Mouse (Mus musculus): ENCODE results near the gene Odc1. TPM values are rescaled to one million over a fixed set of nuclear protein-coding genes. Genes with fewer than 3 reads are reported as not detected.

The Odc1 gene
- total and polyA plus RNA-seq, 3 experiments = 1,839 to 2,567 (median 2,455) TPM

- in situ Hi-C loops (cut with MboI; ENCODE audit: low pct_ligation_motif_present, low pct_unique_long_range_greater_than_20kb, low sequenced_read_pairs) (no loop called here), dilution Hi-C loops (cut with MboI; ENCODE audit: extremely low pct_ligation_motif_present, extremely low pct_unique_long_range_greater_than_20kb, low sequenced_read_pairs) (no loop called here)
- Histone ChIP-seq H3K27ac (ENCODE audit: insufficient read depth, low read depth) (no peak overlapping the region), H3K4me3 (replicated peaks in 1 of 3; ENCODE audit: low read depth in 2 of 3, low read length in 2 of 3, poor library complexity in 1 of 3) (no peak overlapping the region), H3K36me3 (replicated peaks in 1 of 2; ENCODE audit: control insufficient read depth in 1 of 2, insufficient read depth in 1 of 2, low read length in 1 of 2) (peaks cover under 1 to 3% of the 10 kb centered on the region in 2 experiments), H3K9ac (ENCODE audit: insufficient read depth, low read depth) (no peak overlapping the region), H3K9me3 (replicated peaks; ENCODE audit: low read length) (no peaks in the 10 kb centered on the region), H3K27me3 (replicated peaks) (no peaks in the 10 kb centered on the region), H3K4me1 (ENCODE audit: control insufficient read depth in 1 of 2, insufficient read depth in 2 of 2) (peaks cover 3 to 33% of the 10 kb centered on the region in 2 experiments; a peak in 3 of 4 replicates), H3K4me2 (ENCODE audit: insufficient read depth, low read depth, poor library complexity, severe bottlenecking) (no peak overlapping the region), H3K79me2 (replicated peaks; ENCODE audit: control insufficient read depth, extremely low read depth, insufficient read depth, poor library complexity, severe bottlenecking) (no peaks in the 10 kb centered on the region)
- no peak for DNase-seq (ENCODE audit: extremely low read depth)
- TF ChIP-seq TCF12 (IDR thresholded peaks at IDR 0.05; ENCODE audit: low read depth, low read length) (no peak), CTCF (conservative IDR thresholded peaks at IDR 0.05 in 1 of 2, IDR thresholded peaks at IDR 0.05 in 1 of 2; ENCODE audit: low read depth in 2 of 2, low read length in 2 of 2) (peak; percentile 64 to 66), SIN3A (IDR thresholded peaks at IDR 0.05; ENCODE audit: low read length) (0 out of 2 replicates have a peak, but pooled peaks have one; percentile 23), ZC3H11A (IDR thresholded peaks at IDR 0.05; ENCODE audit: low read depth, low read length) (no peak), PAX5 (IDR thresholded peaks at IDR 0.05; ENCODE audit: low read length) (no peak), USF1 (IDR thresholded peaks at IDR 0.05; ENCODE audit: low read depth, low read length) (peak; percentile 49), ZMIZ1 (IDR thresholded peaks at IDR 0.05; ENCODE audit: low read depth, low read length) (no peak), MYC (IDR thresholded peaks at IDR 0.05; ENCODE audit: low read depth, low read length) (no peak), JUN (IDR thresholded peaks at IDR 0.05; ENCODE audit: insufficient read depth, low read depth, low read length) (no peak), NRF1 (IDR thresholded peaks at IDR 0.05; ENCODE audit: low read depth, low read length) (no peak), UBTF (IDR thresholded peaks at IDR 0.05; ENCODE audit: low read depth, low read length) (no peak), TBP (conservative IDR thresholded peaks at IDR 0.05; ENCODE audit: low read depth, low read length) (no peak), HCFC1 (IDR thresholded peaks at IDR 0.05; ENCODE audit: low read depth, low read length) (no peak), RAD21 (IDR thresholded peaks at IDR 0.05; ENCODE audit: low read depth, low read length) (peak; percentile 67), EP300 (IDR thresholded peaks at IDR 0.05; ENCODE audit: low read length) (no peak), BHLHE40 (IDR thresholded peaks at IDR 0.05; ENCODE audit: low read depth, low read length) (peak; percentile 17; the same call in 1 of the 2 replicates), IRF4 (IDR thresholded peaks at IDR 0.05; ENCODE audit: low read depth, low read length) (no peak), SMC3 (IDR thresholded peaks at IDR 0.05; ENCODE audit: low read depth, low read length) (peak; percentile 55), JUND (conservative IDR thresholded peaks at IDR 0.05; ENCODE audit: low read depth, low read length) (no peak), POLR2A (IDR thresholded peaks at IDR 0.05; ENCODE audit: low read depth, low read length) (no peak), KAT2A (IDR thresholded peaks at IDR 0.05; ENCODE audit: insufficient replicate concordance, low read length) (no peak), E2F4 (IDR thresholded peaks at IDR 0.05; ENCODE audit: insufficient replicate concordance, low read depth, low read length) (no peak), USF2 (conservative IDR thresholded peaks at IDR 0.05; ENCODE audit: low read depth, low read length) (no peak), ETS1 (conservative IDR thresholded peaks at IDR 0.05; ENCODE audit: low read depth, low read length) (no peak), RCOR1 (conservative IDR thresholded peaks at IDR 0.05; ENCODE audit: low read depth, low read length) (no peak), MAZ (IDR thresholded peaks at IDR 0.05; ENCODE audit: low read depth, low read length) (no peak), MAFK (IDR thresholded peaks at IDR 0.05; ENCODE audit: insufficient replicate concordance, low read length) (no peak), CHD2 (IDR thresholded peaks at IDR 0.05; ENCODE audit: low read length) (no peak), MEF2A (IDR thresholded peaks at IDR 0.05; ENCODE audit: borderline replicate concordance, low read depth, low read length) (no peak), MAX (IDR thresholded peaks at IDR 0.05; ENCODE audit: low read length) (peak; percentile 52)
Measured at GRCm38 (mm10) chr12:17556430-17557343, 12.1 kb downstream of the Odc1 start.
